Mouse (Mus musculus) kidney, adult 2 months (tissue): Measurements from ENCODE around the gene Fa2h. TPM values are rescaled to one million over a fixed set of nuclear protein-coding genes. Genes with fewer than 3 reads are reported as not detected.
A peak's percentile ranks its signal among the peaks of the same experiment; 100 is the strongest.
"Not testable (repeated sequence)": the region's sequence is repeated elsewhere in the genome, so short reads cannot be mapped to it uniquely, and the experiment has no call there.

Experiments
- DNase-seq: peaks from one replicate; pipeline ENCODE4 v3.0.0; 2021
- H3K27ac ChIP-seq: fragments of 200-500 bp; 2 replicates; pipeline ENCODE4 v1.5.1; 2012; ENCODE audit warnings: low read depth, low read length, control low read depth, inconsistent platforms; ENCODE audit not compliant: insufficient read depth
- H3K27me3 ChIP-seq: fragments of 200-500 bp; replicated peaks from 2 replicates; pipeline ENCODE4 v1.6.1; 2012; ENCODE audit warnings: mild to moderate bottlenecking, moderate library complexity, low read length, inconsistent platforms; ENCODE audit not compliant: control insufficient read depth, insufficient read depth
- H3K36me3 ChIP-seq: fragments of 200-500 bp; 2 replicates; pipeline ENCODE4 v1.6.1; 2012; ENCODE audit warnings: mild to moderate bottlenecking, moderate library complexity, low read length, inconsistent platforms; ENCODE audit not compliant: control insufficient read depth, insufficient read depth
- H3K4me1 ChIP-seq: fragments of 200-500 bp; 2 replicates; pipeline ENCODE4 v1.6.1; 2011; ENCODE audit warnings: low read length; ENCODE audit not compliant: control insufficient read depth, insufficient read depth
- H3K4me3 ChIP-seq: fragments of 200-500 bp; 2 replicates; pipeline ENCODE4 v1.5.1; 2011; ENCODE audit warnings: mild to moderate bottlenecking, low read depth, low read length, control low read depth; ENCODE audit not compliant: insufficient read depth
- CTCF ChIP-seq: fragments of 200-500 bp; conservative IDR thresholded peaks from 2 replicates; pipeline ENCODE4 v1.5.1; 2011; ENCODE audit warnings: low read depth, mild to moderate bottlenecking, control low read depth, low read length, moderate library complexity, mixed read lengths; ENCODE audit not compliant: insufficient read depth, insufficient read length
- POLR2A ChIP-seq: fragments of 200-500 bp; IDR thresholded peaks from one replicate; pipeline ENCODE4 v1.6.1; 2011; ENCODE audit warnings: low read depth, low read length, control low read depth
- WGBS: fragments of 180-500 bp; shearing (Covaris S2); methylation state at CpG from one replicate; pipeline ENCODE4 v1.1.7; 2018; 5-methylcytosine and 5-hydroxymethylcytosine counted together
- polyA plus RNA-seq: library from polyadenylated mRNA; depleted of rRNA; stranded (reverse); fragments of >200 nt; gene quantifications from 2 replicates; pipeline ENCODE4 v1.2.3, GENCODE M21; 2012

Gene Fa2h
- polyA plus RNA-seq, 1 experiment: 15.3 TPM

DNA sequence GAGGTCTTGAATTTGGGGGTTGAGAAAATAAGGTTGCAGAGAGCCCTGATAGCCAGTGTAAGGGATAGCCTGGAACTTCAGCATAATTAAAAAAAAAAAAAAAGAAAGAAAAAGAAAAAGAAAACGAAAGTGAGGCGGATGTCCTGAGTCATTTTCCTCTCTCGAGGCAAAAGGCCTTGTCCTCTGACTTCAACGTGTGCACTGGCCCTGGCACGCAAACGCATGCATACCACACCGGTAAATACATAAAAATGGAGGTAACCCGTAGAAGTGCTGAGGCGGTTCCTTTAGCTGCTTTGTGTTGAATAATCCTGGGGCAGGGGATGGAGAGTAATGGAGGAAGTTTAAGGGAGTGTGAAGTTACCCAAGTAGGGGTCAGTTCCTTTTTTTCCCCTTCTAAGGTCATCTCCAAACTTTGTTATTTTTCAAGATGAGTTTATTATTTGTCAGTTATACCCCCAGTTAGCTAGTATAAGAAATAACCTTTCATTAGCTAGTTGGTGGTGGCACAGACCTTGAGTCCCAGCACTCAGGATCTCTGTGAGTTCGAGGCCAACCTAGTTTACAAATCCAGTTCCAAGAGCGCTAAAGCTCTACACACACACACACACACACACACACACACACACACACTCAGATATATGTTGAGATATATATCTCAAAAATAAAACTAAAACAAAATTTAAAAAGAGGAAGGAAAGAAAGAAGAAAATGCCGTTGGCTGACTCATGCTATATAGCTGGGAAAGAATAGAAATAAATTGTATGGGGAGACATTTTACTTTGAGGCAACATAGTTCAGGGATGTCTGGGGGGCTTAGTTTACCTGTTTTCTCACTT is 55.0 kb downstream of the Fa2h start:
- H3K4me3 ChIP-seq: peak overlapping the region; percentile 74; the same call in 1 of the 2 replicates
- peaks cover 2% of the 10 kb centered on the region; the same call in 1 of the 2 replicates for H3K4me1 ChIP-seq
- H3K27ac ChIP-seq: 0 out of 2 replicates have a peak overlapping the region, but pooled peaks have one; percentile 36
- no peaks in the 10 kb centered on the region for H3K36me3 ChIP-seq
- TF ChIP-seq CTCF (no peak), POLR2A (no peak)
- WGBS: 40% methylated on average over 12 of the region's 12 CpGs
- H3K27me3 ChIP-seq: no peaks in the 10 kb centered on the region
- DNase-seq: no peak

DNA sequence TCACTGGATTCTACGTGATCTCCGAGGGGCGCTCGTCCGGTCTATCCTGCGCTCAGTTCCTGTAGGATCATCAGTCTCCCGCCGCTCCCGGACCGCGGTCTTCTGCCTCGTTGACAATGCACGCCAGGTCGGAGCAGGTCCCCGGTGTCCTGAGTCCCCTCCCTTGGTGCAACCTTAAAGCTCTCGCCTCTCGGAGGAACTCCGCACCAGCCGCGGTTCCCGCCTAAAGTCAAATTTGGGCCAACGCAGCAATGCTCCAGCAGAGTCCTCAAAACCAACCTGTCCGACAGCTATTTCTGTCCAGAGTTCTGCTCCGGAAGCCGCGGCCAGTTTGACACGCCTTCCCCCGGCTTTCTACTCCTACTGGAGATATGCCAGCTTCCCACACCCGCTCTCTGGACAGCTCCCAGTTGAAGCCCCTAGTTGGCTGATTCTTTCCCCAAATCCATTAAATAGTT is 55.7 kb downstream of the Fa2h start, which contains the start of gene Mlkl:
TSS of gene Mlkl (minus strand) at position 288 of the 458 bp plus-strand sequence.
- no peaks in the 10 kb centered on the region for H3K36me3 ChIP-seq
- H3K4me1 ChIP-seq: peaks cover 2% of the 10 kb centered on the region; the same call in 1 of the 2 replicates
- no peaks in the 10 kb centered on the region for H3K27me3 ChIP-seq
- under 1% methylated on average over 29 of the region's 29 CpGs for WGBS
- H3K4me3 ChIP-seq: peak within 1 kb of the TSS; percentile 74
- H3K27ac ChIP-seq: peak within 1 kb of the TSS; percentile 36
- TF ChIP-seq POLR2A (no peak), CTCF (no peak)
- peak; percentile 74 for DNase-seq

DNA sequence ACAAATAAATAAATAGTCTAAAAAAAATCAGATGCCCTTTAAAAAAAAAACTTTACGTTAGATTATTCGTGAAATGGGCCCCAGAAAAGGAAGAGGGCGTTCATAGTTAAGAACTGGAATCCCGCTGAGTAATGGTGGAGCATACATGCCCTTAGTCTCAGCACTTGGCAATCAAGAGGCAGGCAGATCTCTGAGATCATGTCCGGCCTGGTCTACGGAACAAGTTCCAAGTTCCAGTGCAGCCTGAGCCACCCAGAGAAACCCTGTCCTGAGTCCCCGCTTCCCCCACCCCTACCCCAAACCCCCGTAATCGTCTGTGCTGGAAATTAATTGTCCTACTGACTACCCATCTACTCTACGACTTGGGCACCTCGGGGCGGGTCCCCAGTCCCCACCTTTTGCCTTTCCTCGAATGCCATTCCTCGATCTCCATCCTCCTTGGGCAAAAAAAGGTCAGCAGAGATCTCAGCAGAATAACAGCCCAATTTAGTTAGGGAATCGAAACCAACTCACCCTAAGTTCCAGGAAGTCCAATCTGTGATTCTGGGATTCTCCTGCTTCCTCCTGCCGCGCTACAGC is 56.2 kb downstream of the Fa2h start:
- no peaks in the 10 kb centered on the region for H3K36me3 ChIP-seq
- WGBS: 20% methylated on average over 17 of the region's 17 CpGs
- TF ChIP-seq POLR2A: no peak
- no peak for TF ChIP-seq CTCF
- no peak overlapping the region; the same call in 1 of the 2 replicates for H3K27ac ChIP-seq
- peaks cover 2% of the 10 kb centered on the region; the same call in 1 of the 2 replicates for H3K4me1 ChIP-seq
- no peaks in the 10 kb centered on the region for H3K27me3 ChIP-seq
- peak; percentile 33 for DNase-seq
- H3K4me3 ChIP-seq: peak overlapping the region; percentile 74

DNA sequence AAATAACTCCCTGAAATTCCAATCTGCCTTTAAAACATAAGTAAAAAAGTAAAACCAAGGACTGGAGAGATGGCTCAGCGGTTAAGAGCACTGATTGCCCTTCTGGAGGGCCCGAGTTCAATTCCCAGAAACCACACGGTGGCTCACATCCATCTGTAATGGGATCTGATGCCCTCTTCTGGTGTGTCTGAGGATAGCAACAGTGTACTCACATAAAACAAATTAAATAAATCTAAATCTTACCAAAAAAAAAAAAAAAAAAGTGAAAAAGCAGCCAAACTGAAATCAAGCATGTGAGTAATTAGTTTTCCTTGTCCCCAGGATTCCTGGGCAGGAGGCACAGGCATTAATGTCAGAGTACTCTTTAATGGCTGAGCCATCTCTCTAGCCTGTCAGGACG is 56.9 kb downstream of the Fa2h start:
- Histone ChIP-seq H3K4me1 (peaks cover 2% of the 10 kb centered on the region; the same call in 1 of the 2 replicates), H3K4me3 (0 out of 2 replicates have a peak overlapping the region, but pooled peaks have one; percentile 15), H3K27me3 (no peaks in the 10 kb centered on the region), H3K36me3 (no peaks in the 10 kb centered on the region), H3K27ac (no peak overlapping the region)
- TF ChIP-seq POLR2A: no peak
- no peak for TF ChIP-seq CTCF
- DNase-seq: no peak
- WGBS: 89% methylated on average over 4 of the region's 4 CpGs

DNA sequence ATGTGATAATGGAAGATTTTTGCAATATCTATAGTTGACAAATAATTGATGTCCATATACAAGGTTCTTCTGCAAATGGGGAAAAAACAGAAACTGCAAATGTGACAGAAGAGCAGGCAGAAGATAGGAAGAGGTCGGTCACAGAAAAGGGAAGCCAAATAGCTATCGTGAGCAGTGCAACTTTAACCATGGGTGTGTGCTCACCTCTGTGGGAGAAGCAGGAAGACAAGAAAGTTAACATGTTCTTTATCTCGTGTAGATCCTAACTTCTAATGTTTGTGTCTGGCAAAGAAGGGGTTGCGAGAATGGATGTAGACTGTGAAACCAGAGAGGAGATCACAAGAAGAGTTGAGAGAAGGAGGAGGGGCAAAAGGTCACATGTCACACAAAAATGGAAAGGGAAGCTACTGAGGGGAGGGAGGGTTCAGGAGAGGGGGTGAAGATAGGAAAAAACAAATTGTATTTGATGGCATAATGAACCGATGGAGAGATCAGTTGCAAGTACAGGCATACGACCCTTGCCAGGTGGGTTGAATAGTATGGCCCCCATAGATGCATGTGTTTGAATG is 68.3 kb downstream of the Fa2h start:
- no peaks in the 10 kb centered on the region for H3K27me3 ChIP-seq
- H3K36me3 ChIP-seq: no peaks in the 10 kb centered on the region; the same call in 1 of the 2 replicates
- H3K27ac ChIP-seq: no peak overlapping the region
- TF ChIP-seq POLR2A (no peak), CTCF (no peak)
- H3K4me3 ChIP-seq: no peak overlapping the region
- 82% methylated on average over 6 of the region's 6 CpGs for WGBS
- no peak for DNase-seq
- H3K4me1 ChIP-seq: no peaks in the 10 kb centered on the region

DNA sequence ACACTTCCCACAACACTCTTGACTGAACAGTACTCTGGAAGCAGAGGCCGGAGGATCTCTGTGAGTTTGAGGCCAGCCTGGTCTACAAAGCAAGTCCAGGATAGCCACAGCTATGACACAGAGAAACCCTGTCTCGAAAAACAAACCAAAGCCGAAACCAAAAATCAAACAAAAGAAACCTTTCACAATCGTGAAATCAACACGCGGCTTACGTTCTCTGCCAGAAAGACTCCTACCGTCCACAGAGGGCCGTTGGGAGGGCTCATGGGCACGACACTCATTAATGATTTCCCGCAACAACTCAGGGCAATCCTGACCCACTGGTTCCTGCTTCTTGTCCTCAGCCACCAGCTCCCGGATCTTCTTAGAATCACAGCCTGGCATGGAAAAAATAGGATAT is 78.9 kb downstream of the Fa2h start:
- 88% methylated on average over 12 of the region's 12 CpGs for WGBS
- no peaks in the 10 kb centered on the region for H3K4me1 ChIP-seq
- TF ChIP-seq POLR2A (no peak), CTCF (no peak)
- no peak overlapping the region for H3K4me3 ChIP-seq
- H3K27me3 ChIP-seq: no peaks in the 10 kb centered on the region
- no peaks in the 10 kb centered on the region for H3K36me3 ChIP-seq
- DNase-seq: no peak
- H3K27ac ChIP-seq: no peak overlapping the region

DNA sequence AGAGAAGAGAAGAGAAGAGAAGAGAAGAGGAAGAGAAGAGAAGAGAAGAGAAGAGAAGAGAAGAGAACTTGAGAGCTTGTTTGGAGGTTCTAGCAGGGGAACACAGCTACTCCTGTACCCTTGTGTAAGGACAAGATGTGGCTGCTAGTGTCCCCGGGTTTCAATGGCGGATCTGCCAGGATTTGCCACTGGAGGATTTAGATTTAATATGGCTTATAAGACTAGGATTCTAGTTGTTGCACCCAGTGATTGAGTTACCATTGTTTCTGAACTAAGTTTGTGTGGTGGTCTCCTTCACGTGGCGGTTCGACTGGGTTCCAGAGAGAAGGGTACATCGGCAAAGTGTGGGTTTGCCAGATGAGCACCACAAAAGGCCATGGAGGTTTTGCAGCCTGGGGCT is 79.7 kb downstream of the Fa2h start:
- WGBS: 95% methylated on average over 6 of the region's 6 CpGs
- H3K36me3 ChIP-seq, DNase-seq, H3K27me3 ChIP-seq, H3K4me3 ChIP-seq, H3K27ac ChIP-seq, H3K4me1 ChIP-seq: not testable (repeated sequence)
